Mouse (Mus musculus): ENCODE measurements at regions not wholly inside any gene's neighbourhood (a gene's known extent, or its start where the extent isn't known, plus 50 kb on each side); places are given as distances from the start of the nearest gene placed in this dataset.

GRCm38 (mm10) chr7:129914871-129915270 lies 323.2 kb downstream of the Wdr11 start:
- DNase-seq (ENCODE audit: extremely low spot score, low spot score), result no peak

GRCm38 (mm10) chr7:129918240-129919200 lies 326.9 kb downstream of the Wdr11 start:
- no peak for DNase-seq (ENCODE audit: extremely low spot score, low spot score)

- no peak for DNase-seq (ENCODE audit: extremely low spot score, low spot score)
Observed at GRCm38 (mm10) chr7:129922291-129922690, 330.6 kb downstream of the Wdr11 start.

- DNase-seq (ENCODE audit: extremely low spot score, low spot score), result no peak
Observed at GRCm38 (mm10) chr7:129936731-129937130, 345.1 kb downstream of the Wdr11 start.

- DNase-seq (ENCODE audit: extremely low spot score, low spot score), result no peak
Observed at GRCm38 (mm10) chr7:129937715-129938114, 346.1 kb downstream of the Wdr11 start.

- no peak for DNase-seq (ENCODE audit: extremely low spot score, low spot score)
Observed at GRCm38 (mm10) chr7:129938141-129938540, 346.5 kb downstream of the Wdr11 start.

- DNase-seq (ENCODE audit: extremely low spot score, low spot score), result no peak
Observed at GRCm38 (mm10) chr7:129939266-129939665, 347.6 kb downstream of the Wdr11 start.

GRCm38 (mm10) chr7:129941311-129942029 lies 349.8 kb downstream of the Wdr11 start:
- no peak for DNase-seq (ENCODE audit: extremely low spot score, low spot score)

GRCm38 (mm10) chr7:129948613-129949110 lies 357.0 kb downstream of the Wdr11 start:
- DNase-seq (ENCODE audit: extremely low spot score, low spot score), result no peak

GRCm38 (mm10) chr7:129950456-129950855 lies 358.8 kb downstream of the Wdr11 start:
- no peak for DNase-seq (ENCODE audit: extremely low spot score, low spot score)

- DNase-seq (ENCODE audit: extremely low spot score, low spot score), result no peak
Observed at GRCm38 (mm10) chr7:129958379-129958778, 366.7 kb downstream of the Wdr11 start.

- DNase-seq (ENCODE audit: extremely low spot score, low spot score), result no peak
Observed at GRCm38 (mm10) chr7:129962575-129962974, 370.9 kb downstream of the Wdr11 start.

- no peak for DNase-seq (ENCODE audit: extremely low spot score, low spot score)
Observed at GRCm38 (mm10) chr7:129964192-129964591, 372.5 kb downstream of the Wdr11 start.

GRCm38 (mm10) chr7:129965281-129966051 lies 373.8 kb downstream of the Wdr11 start:
- peak; percentile 30 for DNase-seq (ENCODE audit: extremely low spot score, low spot score)

- DNase-seq (ENCODE audit: extremely low spot score, low spot score), result no peak
Observed at GRCm38 (mm10) chr7:129966771-129967170, 375.1 kb downstream of the Wdr11 start.

- no peak for DNase-seq (ENCODE audit: extremely low spot score, low spot score)
Observed at GRCm38 (mm10) chr7:129970201-129970600, 378.5 kb downstream of the Wdr11 start.

GRCm38 (mm10) chr7:129974206-129974605 lies 382.5 kb downstream of the Wdr11 start:
- DNase-seq (ENCODE audit: extremely low spot score, low spot score), result no peak

- DNase-seq (ENCODE audit: extremely low spot score, low spot score), result no peak
Observed at GRCm38 (mm10) chr7:129974837-129975236, 383.2 kb downstream of the Wdr11 start.

- DNase-seq (ENCODE audit: extremely low spot score, low spot score), result no peak
Observed at GRCm38 (mm10) chr7:129975781-129976514, 384.3 kb downstream of the Wdr11 start.

GRCm38 (mm10) chr7:129978576-129978975 lies 386.9 kb downstream of the Wdr11 start:
- no peak for DNase-seq (ENCODE audit: extremely low spot score, low spot score)

- no peak for DNase-seq (ENCODE audit: extremely low spot score, low spot score)
Observed at GRCm38 (mm10) chr7:129979337-129979736, 387.7 kb downstream of the Wdr11 start.

Data from neural tube, embryonic 10.5 days (tissue).